Mouse (Mus musculus) neural tube, embryonic 14.5 days (tissue): Measurements from ENCODE around the gene Gm49394. TPM values are rescaled to one million over a fixed set of nuclear protein-coding genes. Genes with fewer than 3 reads are reported as not detected.
A peak's percentile ranks its signal among the peaks of the same experiment; 100 is the strongest.

Source experiments
- ATAC-seq: fragments of 200-750 bp; cut with Nextera tagmentation; 2 replicates; pipeline ENCODE4 v1.8.0; 2017; ENCODE audit warnings: low read depth, mild to moderate bottlenecking, moderate TSS enrichment, moderate library complexity
- H3K27ac ChIP-seq: fragments of 300-500 bp; sonication (generic); 2 replicates; pipeline ENCODE4 v1.5.1; 2014; ENCODE audit warnings: low read depth, mild to moderate bottlenecking, control low read depth, low read length, moderate library complexity, mixed read lengths
- H3K27me3 ChIP-seq: fragments of 300-500 bp; sonication (generic); 2 replicates; pipeline ENCODE4 v1.6.1; 2014; ENCODE audit warnings: low read length; ENCODE audit not compliant: control insufficient read depth, insufficient read depth
- H3K36me3 ChIP-seq: fragments of 300-500 bp; sonication (generic); 2 replicates; pipeline ENCODE4 v1.6.1; 2014; ENCODE audit warnings: low read length, mixed read lengths; ENCODE audit not compliant: control insufficient read depth, insufficient read depth
- H3K4me1 ChIP-seq: fragments of 300-500 bp; sonication (generic); 2 replicates; pipeline ENCODE4 v1.6.1; 2014; ENCODE audit warnings: low read length; ENCODE audit not compliant: control insufficient read depth, insufficient read depth
- H3K4me2 ChIP-seq: fragments of 300-500 bp; sonication (generic); 2 replicates; pipeline ENCODE4 v1.6.1; 2014; ENCODE audit warnings: mild to moderate bottlenecking, low read depth, low read length, control low read depth
- H3K4me3 ChIP-seq: fragments of 300-500 bp; sonication (generic); 2 replicates; pipeline ENCODE4 v1.5.1; 2014; ENCODE audit warnings: low read depth, low read length, control low read depth, mixed read lengths
- H3K9ac ChIP-seq: fragments of 300-500 bp; sonication (generic); replicated peaks from 2 replicates; pipeline ENCODE4 v1.6.1; 2014; ENCODE audit warnings: low read depth, mild to moderate bottlenecking, control low read depth, low read length, mixed read lengths
- H3K9me3 ChIP-seq: fragments of 300-500 bp; sonication (generic); 2 replicates; pipeline ENCODE4 v1.6.1; 2016; ENCODE audit warnings: low read length; ENCODE audit not compliant: control insufficient read depth
- WGBS: fragments of 180-500 bp; shearing (Covaris S2); extraction: QIAGEN DNeasy Blood & Tissue Kit; methylation state at CpG from one replicate; pipeline ENCODE4 v1.1.7; 2014; 5-methylcytosine and 5-hydroxymethylcytosine counted together
- microRNA counts: library from miRNA; unstranded; fragments of <30 nt; microRNA quantifications from one replicate; lab custom pipeline; 2016
- microRNA-seq: library from miRNA; unstranded; fragments of <30 nt; microRNA quantifications from one replicate; pipeline ENCODE4, GENCODE M21; 2016
- polyA plus RNA-seq: library from polyadenylated mRNA; unstranded; fragments of >200 nt; fragmentation: Nextera tagmentation; extraction: Ambion mirVana; gene quantifications from 2 replicates; pipeline ENCODE4 v1.2.1, GENCODE M21; 2014

Gene Gm49394
- polyA plus RNA-seq, 1 experiment from 2014 or later: not detected

DNA sequence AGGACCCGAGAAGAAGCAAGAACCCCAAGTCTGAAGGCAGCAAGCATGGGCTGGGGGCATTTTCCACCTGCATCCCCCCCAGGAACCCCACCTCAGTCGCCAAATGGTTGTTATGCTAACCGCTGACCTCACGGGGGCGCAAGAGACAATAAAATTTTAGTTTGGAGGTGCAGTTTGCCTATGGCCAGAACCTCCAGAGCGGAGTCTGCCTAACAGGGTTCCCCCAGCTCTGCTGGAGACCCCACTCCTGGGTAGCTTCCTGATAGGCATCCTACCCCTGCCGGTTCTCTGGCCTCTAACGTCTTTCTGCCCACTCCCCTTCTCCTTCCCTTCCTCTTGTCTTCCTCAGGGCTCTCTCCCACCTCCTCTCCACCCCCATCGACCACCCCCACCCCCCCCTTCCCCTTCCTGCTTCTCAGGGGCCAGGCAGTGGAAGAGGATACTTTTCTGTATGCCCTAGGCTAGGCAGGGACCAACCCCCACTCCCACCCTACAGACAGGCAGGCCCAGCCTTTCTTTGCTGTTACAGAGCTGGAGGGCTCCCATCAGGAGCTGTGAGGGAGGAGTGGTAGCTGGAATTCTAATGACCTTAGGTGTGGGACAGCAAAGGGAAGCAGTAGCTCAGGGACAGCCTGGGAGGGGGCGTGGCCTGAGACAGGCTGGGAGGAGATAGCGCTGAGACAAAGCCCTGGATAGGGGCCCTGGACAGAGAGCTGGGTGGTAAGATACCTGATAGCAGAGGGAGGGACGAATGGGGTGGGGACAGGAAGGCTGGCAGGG, 58.9 kb downstream of the Gm49394 start:
- no peaks in the 10 kb centered on the region for H3K9me3 ChIP-seq
- no peaks in the 10 kb centered on the region; the same call in 1 of the 2 replicates for H3K27me3 ChIP-seq
- no peak overlapping the region for H3K27ac ChIP-seq
- 0 out of 2 replicates have a peak overlapping the region, but pooled peaks have one; percentile 34 for H3K9ac ChIP-seq
- H3K4me1 ChIP-seq: peaks cover 6% of the 10 kb centered on the region; the same call in 1 of the 2 replicates
- 2% methylated on average over 12 of the region's 12 CpGs for WGBS
- no peak overlapping the region for H3K4me2 ChIP-seq
- no peaks in the 10 kb centered on the region for H3K36me3 ChIP-seq
- ATAC-seq: peak; percentile 90
- no peak overlapping the region for H3K4me3 ChIP-seq

DNA sequence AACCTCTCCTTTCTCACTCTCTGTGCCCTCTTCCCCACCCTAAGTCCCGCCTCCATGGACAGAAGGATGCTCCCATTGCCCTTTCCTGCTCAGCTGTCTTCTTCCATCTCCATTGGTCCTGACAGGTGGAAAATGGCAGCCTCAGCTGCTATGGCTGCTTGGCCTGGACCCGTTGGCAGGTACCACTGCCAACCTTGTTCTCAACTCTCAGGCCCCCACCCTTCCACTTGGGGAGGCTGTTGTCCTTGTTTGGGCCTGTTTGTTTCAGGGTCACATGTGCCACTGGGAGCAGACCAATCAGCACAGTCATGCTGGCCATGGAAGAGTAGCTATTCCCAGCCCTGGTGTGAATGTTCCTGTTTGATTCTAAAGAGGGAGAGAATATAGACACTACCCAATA, 68.8 kb downstream of the Gm49394 start:
- Histone ChIP-seq H3K4me3 (no peak overlapping the region), H3K9ac (no peak overlapping the region), H3K4me1 (no peaks in the 10 kb centered on the region), H3K36me3 (no peaks in the 10 kb centered on the region), H3K4me2 (no peak overlapping the region), H3K27me3 (no peaks in the 10 kb centered on the region), H3K9me3 (no peaks in the 10 kb centered on the region), H3K27ac (no peak overlapping the region)
- WGBS: 85% methylated on average over 2 of the region's 2 CpGs
- no peak for ATAC-seq

MicroRNAs within 50 kb of the gene (microRNA counts, 519-probe panel; counts per million panel counts)
- microRNA mmu-miR-483 (lab: Ali Mortazavi, UCI): not detected

Small RNAs within 50 kb of the gene (microRNA-seq; reads per million reads assigned to microRNA genes)
- 315 reads per million, percentile 63 among the genes with 10 or more reads in this experiment for gene Mir483

Other genes starting within 250 kb of the Gm49394 start
- gene Syt8, start 235.1 kb downstream of the Gm49394 start, polyA plus RNA-seq: not detected in 2 replicates
- 1.4 and 4.3 TPM in 2 replicates for gene Tnni2, start 228.1 kb downstream of the Gm49394 start, polyA plus RNA-seq
- gene Lsp1, start 209.1 kb downstream of the Gm49394 start, polyA plus RNA-seq: 3.9 and 5.6 TPM in 2 replicates
- 2.3 and 4.8 TPM in 2 replicates for gene Tnnt3, start 171.1 kb downstream of the Gm49394 start, polyA plus RNA-seq
- 16.0 and 21.4 TPM in 2 replicates for gene Mrpl23, start 137.3 kb downstream of the Gm49394 start, polyA plus RNA-seq
- gene Igf2, start 3.1 kb downstream of the Gm49394 start, polyA plus RNA-seq: 24.6 and 171 TPM in 2 replicates
- not detected in 2 replicates for gene Ins2, start 73.4 kb upstream of the Gm49394 start, polyA plus RNA-seq